Mouse (Mus musculus) T-helper 17 cell (primary cell): ENCODE data around the gene Gm20388.
"Not testable (repeated sequence)": the region's sequence is repeated elsewhere in the genome, so short reads cannot be mapped to it uniquely, and the experiment has no call there.

Experiments used
- in situ Hi-C, 2 experiments: fragments of 300-600 bp; cut with MboI, MseI; formaldehyde crosslinking; loops; 1 replicate in 1 of 2; 2 replicates in 1 of 2; pipeline ENCODE4 v1.15.1; 2025; ENCODE audit warnings: high pct_unique_total_duplicates in 2 of 2

The Gm20388 gene

GRCm38 (mm10) chr8:121398081-121398480, 1487.4 kb downstream of the Gm20388 start:
- in situ Hi-C loops = no loop called here

GRCm38 (mm10) chr8:121398724-121399123, 1488.1 kb downstream of the Gm20388 start:
- in situ Hi-C loops = no loop called here

GRCm38 (mm10) chr8:121399173-121399572, 1488.5 kb downstream of the Gm20388 start:
- in situ Hi-C loops = no loop called here

- in situ Hi-C loops = no loop called here
Observed at GRCm38 (mm10) chr8:121400581-121400980, 1489.9 kb downstream of the Gm20388 start.

- in situ Hi-C loops = no loop called here
Observed at GRCm38 (mm10) chr8:121403821-121404220, 1493.2 kb downstream of the Gm20388 start.

- in situ Hi-C loops = no loop called here
Observed at GRCm38 (mm10) chr8:121418081-121418480, 1507.4 kb downstream of the Gm20388 start.

GRCm38 (mm10) chr8:121419551-121419950, 1508.9 kb downstream of the Gm20388 start:
- in situ Hi-C loops = no loop called here

GRCm38 (mm10) chr8:121421009-121421408, 1510.4 kb downstream of the Gm20388 start:
- in situ Hi-C loops = no loop called here

- in situ Hi-C loops = no loop called here
Observed at GRCm38 (mm10) chr8:121424080-121424479, 1513.4 kb downstream of the Gm20388 start.

GRCm38 (mm10) chr8:121424600-121424999, 1514.0 kb downstream of the Gm20388 start:
- in situ Hi-C loops = no loop called here

- in situ Hi-C loops = loop anchor here in 1 of 2 experiments (10.0 kb wide), 1 partner anchor 1083 kb away; no protein-coding TSS in a partner anchor
Observed at GRCm38 (mm10) chr8:121431499-121431898, 1520.9 kb downstream of the Gm20388 start.

GRCm38 (mm10) chr8:121433466-121433865, 1522.8 kb downstream of the Gm20388 start:
- in situ Hi-C loops = loop anchor here in 1 of 2 experiments (10.0 kb wide), 1 partner anchor 1081 kb away; no protein-coding TSS in a partner anchor

- in situ Hi-C loops = loop anchor here (5.0 to 10.0 kb wide), 3 partner anchors 69 to 1078 kb away; no protein-coding TSS in a partner anchor
Observed at GRCm38 (mm10) chr8:121436656-121437055, 1526.0 kb downstream of the Gm20388 start.

DNA sequence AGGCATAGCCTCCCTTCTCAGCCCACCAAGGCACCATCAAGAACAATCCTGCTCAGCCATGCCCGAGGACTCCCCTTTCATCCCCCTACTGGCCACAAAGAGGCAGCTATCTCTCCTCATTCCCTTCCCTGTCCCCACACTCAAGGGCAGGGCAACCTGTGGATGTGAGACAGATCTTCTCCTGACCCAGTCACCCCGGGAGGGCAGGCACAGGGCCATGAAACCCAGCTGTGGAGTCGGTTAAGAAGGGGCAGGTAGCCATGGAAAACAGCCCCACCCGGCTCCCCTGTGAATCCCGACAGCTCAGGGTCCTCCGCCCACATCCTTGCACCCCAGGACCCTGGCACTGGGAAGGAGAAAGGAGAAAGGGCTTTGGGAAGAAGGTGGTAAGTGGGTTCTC, 1526.9 kb downstream of the Gm20388 start:
- in situ Hi-C loops = loop anchor here (5.0 to 10.0 kb wide), 3 partner anchors 70 to 1077 kb away; no protein-coding TSS in a partner anchor

GRCm38 (mm10) chr8:121438111-121438510, 1527.5 kb downstream of the Gm20388 start:
- in situ Hi-C loops = loop anchor here (5.0 to 10.0 kb wide), 3 partner anchors 71 to 1077 kb away; no protein-coding TSS in a partner anchor

- in situ Hi-C loops = loop anchor here (5.0 to 10.0 kb wide), 3 partner anchors 72 to 1075 kb away; no protein-coding TSS in a partner anchor
Observed at GRCm38 (mm10) chr8:121439351-121439750, 1528.7 kb downstream of the Gm20388 start.

- in situ Hi-C loops = no loop called here
Observed at GRCm38 (mm10) chr8:121443361-121443760, 1532.7 kb downstream of the Gm20388 start.

GRCm38 (mm10) chr8:121444521-121444920, 1533.9 kb downstream of the Gm20388 start:
- in situ Hi-C loops = not testable (repeated sequence)

GRCm38 (mm10) chr8:121445027-121445471, 1534.4 kb downstream of the Gm20388 start:
- in situ Hi-C loops = no loop called here

- in situ Hi-C loops = no loop called here
Observed at GRCm38 (mm10) chr8:121446133-121446532, 1535.5 kb downstream of the Gm20388 start.

GRCm38 (mm10) chr8:121446862-121447261, 1536.2 kb downstream of the Gm20388 start:
- in situ Hi-C loops = no loop called here

GRCm38 (mm10) chr8:121450211-121450610, 1539.6 kb downstream of the Gm20388 start:
- in situ Hi-C loops = no loop called here

DNA sequence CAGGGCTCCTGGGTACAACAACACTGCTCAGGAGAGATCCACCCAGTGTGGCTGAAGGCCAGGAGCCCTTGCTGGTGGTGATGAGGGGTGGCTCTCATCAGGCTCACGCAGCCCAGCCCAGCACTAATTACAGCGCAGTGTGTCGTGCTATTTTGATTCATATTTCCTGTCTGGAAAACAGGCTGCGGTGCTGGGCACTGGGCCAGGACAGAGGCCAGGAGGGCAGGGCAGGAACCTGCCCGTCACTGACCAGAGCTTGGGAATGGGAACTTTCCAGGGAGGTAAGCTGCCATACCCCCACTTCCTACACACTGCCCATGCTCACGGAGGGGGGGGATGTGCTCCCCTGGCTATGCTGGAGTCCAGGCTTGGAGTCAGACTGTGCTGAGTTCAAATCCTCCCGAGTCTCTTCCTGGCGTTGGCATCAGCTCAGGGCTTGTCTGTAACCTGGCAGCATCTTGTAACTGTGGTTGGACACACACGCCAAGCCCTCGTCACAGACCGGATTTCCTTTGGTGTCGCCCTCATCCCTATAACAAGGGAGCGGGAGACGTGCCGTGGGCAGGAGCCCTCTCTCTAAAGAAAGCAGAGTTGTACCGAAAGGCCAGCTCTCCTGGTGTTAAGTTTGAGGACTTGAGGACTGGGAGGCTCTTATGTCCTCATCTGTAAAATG, 1540.9 kb downstream of the Gm20388 start:
- in situ Hi-C loops = no loop called here
